Mouse (Mus musculus) gastrocnemius, adult 8-10 months (tissue): ENCODE results near the gene Alpk3. TPM values are rescaled to one million over a fixed set of nuclear protein-coding genes. Genes with fewer than 3 reads are reported as not detected.

ENCODE experiments used
- DNase-seq, 2 experiments: peaks; one replicate each; pipeline ENCODE4 v3.0.0; 2022; ENCODE audit warnings: low spot score in 2 of 2
- total RNA-seq, 4 experiments: library from RNA; stranded (reverse); gene quantifications; 2 replicates each; pipeline ENCODE4 v1.2.4; 2022

The Alpk3 gene
- 100 to 1,000 TPM; 273 to 345 (median 299) TPM for total RNA-seq

DNA sequence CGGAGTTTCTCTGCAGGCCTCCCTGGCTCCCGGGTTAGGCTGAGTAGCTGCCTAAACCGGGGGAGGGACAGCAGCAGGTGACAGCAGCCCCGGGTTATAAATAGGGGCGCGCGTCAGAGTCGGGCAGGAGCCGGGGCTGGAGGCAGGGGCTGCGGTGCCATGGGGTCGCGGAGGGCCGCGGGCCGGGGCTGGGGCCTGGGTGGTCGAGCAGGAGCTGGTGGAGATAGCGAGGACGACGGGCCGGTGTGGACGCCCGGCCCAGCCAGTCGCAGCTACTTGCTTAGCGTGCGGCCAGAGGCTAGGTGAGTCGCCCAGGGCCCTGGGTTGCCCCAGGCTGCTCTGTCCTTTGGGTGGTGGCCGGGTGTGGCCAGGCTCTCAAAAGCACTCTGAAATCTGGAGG lies at the start of gene Alpk3:
Gene Alpk3 (plus strand): TSS at position 130 of the 400 bp plus-strand sequence.
- DNase-seq: peak; percentile 68 to 70

DNA sequence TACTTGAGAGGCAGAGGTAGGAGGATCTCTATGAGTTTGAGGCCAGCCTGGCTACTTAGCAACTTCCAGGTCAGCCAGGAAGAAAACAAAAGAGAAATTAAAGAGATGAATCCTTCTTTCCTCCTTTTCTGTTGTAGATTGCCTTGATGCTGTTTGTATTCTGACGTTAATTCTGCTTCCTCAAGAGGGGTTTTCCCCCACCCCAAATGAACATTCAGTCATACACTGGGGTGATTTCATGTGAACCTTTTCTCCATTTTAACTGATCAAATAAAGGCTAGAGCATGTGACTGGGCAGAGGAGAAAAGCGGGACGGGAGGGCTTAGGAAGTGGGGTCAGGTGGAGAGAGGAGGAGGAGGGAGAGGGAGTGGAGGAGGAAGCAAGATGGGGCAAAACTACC lies 49.1 kb upstream of the Alpk3 start:
- DNase-seq: no peak

DNA sequence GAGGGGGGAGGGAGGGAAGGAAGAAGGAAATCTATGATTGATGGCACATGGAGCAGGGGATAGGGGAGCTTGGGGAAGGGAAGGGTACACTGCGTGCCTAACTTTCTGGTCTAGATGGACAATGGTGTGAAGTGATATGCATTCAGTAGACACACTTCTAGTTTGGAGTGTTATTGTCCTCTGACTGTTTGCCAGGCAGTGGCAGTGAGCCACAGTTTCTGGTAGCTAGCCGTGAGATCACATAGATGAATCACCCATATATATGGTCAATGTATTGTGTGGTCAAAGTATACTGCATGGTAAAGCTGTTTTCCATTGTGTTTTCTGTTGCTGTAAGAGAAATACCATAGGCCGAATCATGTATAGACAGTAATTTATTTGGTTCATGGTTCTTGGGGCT lies 45.8 kb upstream of the Alpk3 start:
- DNase-seq: no peak

DNA sequence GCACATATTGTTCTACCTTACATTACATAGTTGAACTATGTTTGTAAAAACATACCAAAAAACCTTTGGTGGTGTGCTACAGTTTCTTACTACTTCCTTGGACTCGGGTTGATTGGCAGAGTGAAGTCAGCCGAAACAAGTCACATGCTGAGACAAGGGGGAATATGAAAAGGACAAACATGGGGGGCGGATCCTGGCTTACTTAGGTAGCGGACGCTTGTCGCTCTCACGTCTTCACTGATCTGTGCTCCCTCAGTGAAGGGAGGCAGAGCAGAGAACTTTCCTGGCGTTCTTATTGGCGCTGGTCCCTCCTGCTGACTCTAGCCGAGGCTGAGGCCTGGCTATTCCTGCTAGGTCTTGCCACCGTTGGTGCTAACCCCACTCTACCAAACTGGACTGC lies 37.1 kb upstream of the Alpk3 start:
- no peak for DNase-seq

DNA sequence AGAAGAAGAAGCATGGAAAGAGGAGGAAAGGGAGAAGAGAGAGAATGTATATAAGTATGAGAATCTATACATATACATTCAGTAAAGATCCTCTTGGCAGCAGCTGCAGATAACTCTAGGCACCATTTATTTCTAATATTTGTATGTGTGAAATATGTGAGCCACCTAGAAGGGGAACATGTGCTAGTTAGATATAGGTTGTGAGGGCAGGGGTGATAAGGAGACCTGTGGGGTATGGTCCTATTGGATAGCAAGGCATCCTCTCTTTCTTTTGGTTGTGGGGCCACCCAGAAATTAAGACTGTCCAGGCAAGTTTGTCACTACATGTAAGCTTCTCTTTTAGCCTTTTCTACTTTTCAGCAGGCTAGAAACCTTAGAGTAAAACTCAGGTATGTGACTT lies 34.7 kb upstream of the Alpk3 start:
- DNase-seq: no peak

DNA sequence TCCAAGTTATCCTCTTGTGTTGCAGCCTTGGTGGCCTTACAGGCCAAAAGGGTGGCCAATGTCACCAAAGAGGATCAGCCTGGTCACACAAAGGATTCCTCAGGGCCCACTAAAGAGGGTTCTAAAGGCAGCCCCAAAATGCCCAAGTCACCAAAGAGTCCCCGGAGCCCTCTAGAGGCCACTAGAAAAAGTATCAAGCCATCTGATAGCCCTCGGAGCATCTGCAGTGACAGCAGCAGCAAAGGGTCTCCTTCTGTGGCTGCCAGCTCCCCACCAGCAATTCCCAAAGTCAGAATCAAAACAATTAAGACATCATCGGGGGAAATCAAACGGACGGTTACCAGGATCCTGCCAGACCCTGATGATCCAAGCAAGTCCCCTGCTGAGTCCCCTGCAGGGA lies 33.3 kb upstream of the Alpk3 start:
- DNase-seq: no peak

DNA sequence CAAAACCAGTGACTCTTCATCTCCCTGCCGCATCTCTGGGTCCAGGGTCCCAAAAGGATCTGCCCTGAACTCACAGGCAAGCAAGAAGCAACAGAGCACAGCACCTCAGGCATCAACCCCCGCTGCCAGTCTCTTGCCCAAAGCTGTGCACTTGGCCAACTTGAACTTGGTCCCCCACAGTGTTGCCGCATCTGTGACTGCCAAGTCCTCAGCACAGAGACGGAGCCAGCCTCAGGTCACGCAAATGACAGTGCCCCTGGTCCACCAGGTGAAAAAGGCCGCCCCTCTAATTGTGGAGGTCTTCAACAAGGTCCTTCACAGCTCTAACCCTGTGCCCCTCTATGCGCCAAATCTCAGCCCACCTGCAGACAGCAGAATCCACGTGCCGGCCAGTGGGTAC lies 32.7 kb upstream of the Alpk3 start:
- DNase-seq: no peak

DNA sequence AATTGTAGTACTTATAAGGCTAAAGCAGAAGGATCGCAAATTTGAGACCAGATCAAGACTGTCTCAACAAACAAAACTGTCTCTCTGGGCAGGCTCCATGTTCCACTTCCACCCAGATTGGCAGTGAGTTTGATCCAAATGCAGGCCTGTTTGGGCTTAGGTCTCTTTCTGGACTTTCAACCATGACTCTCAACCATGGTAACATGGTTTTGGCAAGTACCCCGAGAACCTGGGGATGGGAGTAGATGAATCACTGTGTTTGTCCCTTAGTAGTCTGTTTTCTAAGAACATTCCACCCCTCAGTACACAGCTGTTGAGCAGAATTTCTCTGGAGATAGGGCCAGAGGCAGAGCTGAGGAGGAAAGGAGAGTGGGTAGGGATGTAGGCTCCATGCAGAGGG lies 31.6 kb upstream of the Alpk3 start:
- no peak for DNase-seq

DNA sequence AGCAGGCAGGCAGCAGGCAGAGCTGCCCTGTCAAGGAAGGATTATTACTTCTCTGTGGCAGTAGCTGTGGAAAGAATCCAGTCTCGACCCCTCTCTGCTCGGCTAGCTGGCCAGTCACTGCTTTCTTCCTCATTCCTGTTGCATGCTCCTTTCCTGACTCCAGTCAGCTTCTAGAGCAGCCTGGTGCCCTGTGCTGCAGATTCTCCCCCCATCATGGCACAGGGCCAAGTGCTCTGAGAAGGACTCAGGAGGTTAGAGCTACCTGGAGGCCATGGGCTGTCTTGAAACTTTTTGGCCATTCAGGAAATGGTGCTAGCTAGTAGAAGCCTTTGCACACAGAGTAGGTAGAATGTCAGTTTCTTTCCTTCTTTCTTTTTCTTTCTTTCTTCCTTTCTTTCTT lies 17.7 kb upstream of the Alpk3 start:
- DNase-seq: no peak

DNA sequence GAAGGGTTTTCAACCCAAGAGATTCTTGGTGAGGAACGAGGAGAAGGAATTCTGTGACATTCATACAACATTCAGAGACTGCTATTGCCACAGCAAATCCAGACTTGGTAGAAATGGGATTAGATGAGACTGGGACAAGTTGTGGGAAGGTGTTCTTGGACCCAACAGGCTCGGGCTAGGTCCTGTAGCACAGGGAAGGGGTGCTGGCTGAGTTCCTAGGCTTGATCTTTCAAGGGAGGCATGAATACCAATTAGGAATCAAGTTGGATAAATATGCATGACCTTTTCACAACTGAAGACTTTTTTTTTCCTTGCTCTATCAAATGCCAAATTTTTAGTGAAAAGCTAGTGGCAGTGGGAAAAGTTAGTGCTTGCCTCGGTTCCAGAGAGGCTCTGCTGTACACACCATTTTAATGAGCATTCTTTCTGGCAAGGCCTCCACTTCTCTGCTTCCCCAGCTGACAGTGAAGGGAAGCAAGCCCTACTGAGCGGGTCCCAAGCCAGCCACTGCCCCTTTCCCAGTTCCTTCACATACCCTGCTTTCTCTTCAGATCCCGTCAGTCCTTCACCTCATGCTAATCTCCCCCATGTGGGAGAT lies 14.3 kb upstream of the Alpk3 start:
- no peak for DNase-seq

DNA sequence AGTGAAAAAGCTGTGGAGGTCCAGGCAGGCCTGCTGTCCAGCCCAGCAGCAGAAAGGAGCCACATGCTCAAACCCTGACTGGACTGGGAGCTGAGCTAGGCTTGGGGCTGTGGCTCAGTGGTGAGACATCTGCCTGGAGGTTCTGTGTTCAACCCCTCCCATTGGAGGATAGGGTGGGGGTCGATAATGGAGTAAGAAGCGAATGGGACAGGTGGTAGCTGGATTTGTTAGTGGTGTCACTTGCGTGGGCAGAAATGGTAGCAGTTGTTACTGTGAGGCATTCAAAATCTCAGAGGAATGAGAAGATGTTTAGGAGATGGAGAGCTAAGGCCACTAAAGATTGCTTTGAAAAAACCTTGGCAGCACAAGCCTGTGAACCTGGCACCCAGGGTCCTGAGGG lies 9.6 kb upstream of the Alpk3 start:
- DNase-seq: no peak

DNA sequence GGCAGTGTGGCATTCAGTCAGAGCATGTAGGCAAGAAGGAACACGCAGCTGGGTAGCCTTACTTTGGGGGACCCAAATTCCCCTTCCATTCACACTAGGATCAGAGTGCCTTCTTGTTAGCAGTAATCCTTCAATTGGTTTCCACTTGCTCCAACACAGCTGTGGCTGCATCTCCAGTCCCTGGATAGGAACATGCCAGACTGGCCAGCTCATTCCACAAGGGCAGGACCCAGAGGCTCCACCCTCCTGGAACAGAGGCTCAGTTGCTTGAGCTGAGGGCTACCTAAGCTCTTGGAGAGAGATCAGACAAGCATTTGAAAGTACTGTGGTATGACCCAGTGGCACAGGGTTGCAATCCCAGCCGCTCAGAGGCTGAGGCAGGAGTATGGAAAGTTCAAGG lies 8.9 kb upstream of the Alpk3 start:
- DNase-seq: peak in 1 of 2 experiments; percentile 17

DNA sequence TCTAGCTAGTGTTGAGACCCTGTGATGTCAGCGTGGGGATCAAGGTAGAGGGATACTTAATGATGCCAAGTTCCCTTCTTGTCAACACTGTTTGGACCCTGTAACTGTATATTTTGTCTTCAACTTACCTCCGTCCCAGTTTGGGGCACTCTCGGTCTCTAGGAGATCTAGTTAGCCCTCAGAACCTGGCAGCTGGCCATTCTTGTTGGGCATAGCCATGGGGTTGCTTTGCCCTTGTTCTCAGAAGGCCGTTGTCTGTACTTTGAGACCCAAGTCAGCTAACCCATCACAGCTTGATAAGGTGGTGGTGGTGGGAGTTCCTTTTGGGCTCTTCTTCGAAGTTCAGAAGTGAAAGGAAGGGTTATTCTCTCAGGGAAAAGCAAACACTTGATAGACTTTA lies 7.4 kb upstream of the Alpk3 start:
- no peak for DNase-seq

DNA sequence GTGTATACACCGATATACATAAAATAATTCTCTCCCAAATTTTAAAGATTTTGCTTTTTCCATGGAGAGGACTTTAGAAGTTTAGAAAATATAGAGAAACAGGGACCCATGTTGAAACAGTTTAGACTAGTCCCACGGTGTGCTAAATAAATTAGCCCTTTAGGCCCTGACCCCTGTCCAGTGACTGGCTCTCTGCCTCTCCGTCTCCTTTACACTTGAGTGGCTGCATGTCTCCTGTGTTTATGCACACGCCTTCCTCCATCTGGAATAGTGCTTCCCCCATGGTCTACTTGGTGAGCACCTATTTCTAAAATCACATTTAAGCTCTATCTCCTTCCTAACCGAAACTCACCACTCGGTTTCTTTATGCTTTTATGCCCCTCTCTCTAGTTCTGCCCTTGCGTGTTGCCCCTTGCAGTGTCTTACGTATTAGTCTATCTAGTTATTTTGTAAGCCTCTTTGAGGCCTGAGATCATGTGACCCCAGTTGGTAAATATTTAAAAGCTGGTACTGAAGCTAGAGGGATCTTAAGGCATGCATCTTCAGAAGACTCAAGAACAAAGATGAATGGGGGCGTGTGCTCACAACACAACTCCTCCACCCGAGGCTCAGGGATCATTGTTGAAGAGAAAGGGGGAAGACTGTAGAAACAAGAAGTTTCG lies 1.6 kb upstream of the Alpk3 start:
- DNase-seq: no peak

DNA sequence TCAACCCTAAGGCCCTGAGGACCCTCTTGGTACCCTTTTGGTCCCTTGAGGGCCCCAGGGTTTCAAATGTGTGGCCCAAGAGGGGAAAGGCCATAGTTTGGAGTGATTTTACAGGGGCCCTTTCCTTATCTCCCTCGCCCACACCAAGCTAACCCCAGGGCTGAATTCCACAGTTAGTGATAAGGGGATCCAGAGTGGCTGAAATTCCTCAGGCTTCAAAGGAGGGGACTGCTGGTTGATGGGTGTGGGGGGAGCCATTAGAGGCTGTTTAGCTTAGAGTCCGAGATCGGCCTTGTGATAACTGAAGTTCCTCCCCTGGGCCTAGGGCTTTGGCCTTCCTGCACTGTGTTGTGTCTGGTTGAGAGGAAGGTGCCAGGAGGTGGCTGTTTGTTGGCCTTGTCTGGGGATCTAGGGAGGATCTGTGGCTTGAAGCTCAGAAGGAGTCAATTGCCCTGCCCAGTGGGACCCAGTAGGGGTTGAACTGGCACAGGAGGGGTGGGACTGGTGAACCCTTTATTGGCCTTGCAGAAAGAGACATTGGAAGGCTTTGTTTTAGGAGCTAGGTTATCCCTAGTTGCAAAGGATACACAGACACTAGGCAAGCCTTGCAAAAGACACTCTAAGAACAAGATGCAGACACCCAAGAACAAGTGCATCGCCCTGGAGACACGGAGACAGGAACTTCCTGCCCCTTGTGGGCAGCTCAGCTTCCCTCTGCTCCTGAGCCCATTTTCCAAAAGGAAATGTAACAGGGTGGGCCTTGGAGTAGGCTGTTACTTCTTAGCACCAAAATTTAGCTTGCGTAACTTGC lies 706 bp downstream of the Alpk3 start:
- DNase-seq: peak in 1 of 2 experiments; percentile 15

DNA sequence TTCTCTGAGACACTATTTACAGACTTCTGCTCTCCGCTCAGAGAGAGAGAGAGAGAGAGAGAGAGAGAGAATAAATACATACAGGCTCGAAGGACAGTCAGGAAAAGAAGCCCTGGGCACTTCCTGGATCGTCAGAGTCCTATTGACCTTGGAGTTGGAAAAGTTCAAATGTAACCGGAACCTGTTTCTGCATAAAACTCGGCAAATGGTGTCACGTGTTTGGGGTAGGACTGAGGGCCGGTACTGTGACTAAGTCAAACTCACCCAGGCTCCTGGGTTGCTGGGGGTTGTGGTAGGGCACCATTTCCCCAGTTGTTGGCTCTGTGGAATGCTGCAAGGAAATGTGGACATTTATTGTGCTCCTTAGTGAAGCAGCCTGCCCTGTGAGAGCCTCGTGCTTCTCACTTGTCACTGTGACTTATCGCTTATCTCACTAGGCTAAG lies 1.3 kb downstream of the Alpk3 start:
- peak in 1 of 2 experiments; percentile 30 for DNase-seq

DNA sequence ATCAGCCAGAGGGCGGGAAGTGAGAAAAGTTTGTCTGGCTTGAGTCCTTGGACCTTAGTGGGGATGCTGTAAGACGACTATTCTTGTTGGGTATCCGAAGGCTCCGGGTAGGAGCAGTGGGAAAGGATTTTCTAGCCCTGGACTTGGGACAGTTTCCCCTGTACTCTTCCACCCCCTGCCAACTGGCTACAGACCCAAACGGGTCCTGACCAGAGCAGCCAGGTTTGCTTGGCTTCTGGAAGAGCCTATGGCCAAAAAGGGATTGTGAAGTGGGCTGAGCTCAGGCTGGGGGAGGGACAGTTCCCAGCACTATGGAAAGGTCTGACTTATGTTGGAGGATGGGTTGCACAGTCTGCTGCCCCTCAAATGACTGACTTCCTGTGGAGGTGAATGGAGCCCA lies 2.0 kb downstream of the Alpk3 start:
- DNase-seq: peak in 1 of 2 experiments; percentile 35

DNA sequence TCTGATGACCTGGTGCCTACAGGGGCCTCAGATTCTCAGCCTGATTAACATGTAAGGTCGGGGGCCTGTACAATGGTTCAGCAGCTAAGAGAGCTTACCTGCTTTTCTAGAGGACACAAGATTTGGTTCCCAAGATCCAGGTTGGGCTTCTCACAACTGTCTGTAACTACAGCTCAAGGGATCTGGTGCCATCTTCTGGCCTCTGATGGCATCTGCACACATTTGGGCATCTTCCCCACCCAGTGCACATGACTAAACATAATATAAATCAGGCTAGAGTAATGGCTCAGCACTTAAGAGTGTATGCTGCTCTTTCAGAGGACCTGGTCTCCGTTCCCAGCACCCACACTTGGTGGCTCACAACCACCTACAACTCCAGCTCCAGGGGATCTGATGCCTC lies 3.5 kb downstream of the Alpk3 start:
- peak in 1 of 2 experiments; percentile 40 for DNase-seq

DNA sequence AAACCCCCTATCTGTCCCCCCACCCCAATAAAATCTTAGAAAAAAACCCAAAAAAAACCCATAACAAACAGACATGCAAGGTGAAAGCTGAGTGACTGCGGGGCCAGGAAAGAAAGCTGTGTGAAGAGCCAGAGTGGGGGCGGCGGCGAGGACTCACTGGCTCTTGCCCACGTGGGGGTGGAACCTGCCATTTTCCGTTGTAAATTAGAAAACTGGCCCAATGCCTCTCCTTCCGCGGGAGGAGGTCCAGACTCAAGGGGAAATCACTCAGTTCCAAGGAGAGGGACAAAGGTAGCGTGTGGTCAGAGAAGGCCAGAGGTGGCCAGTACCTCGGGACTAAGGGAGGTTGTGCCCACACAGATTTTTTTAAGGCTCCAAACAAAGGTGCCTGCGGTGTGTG lies 4.5 kb downstream of the Alpk3 start:
- peak in 1 of 2 experiments; percentile 41 for DNase-seq

DNA sequence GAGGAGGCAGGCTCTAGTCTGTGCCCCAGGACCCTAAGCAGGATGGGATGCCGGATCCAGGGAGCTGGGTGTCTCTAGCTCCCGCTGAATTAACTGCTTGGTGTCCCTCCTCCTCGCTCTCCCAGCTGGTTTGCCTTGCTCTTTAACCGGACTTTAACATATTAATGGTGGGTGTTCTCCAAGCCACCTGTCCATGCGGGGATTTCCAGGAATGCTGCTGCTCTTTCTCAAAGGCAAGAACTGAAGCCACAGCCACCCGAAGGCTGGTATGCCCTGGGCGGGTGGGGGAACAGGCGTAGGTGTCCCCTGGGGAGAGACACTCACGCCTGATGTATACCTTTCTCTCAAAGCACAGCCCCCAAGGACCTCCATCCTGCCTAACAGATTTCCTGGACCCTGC lies 5.9 kb downstream of the Alpk3 start:
- no peak for DNase-seq

DNA sequence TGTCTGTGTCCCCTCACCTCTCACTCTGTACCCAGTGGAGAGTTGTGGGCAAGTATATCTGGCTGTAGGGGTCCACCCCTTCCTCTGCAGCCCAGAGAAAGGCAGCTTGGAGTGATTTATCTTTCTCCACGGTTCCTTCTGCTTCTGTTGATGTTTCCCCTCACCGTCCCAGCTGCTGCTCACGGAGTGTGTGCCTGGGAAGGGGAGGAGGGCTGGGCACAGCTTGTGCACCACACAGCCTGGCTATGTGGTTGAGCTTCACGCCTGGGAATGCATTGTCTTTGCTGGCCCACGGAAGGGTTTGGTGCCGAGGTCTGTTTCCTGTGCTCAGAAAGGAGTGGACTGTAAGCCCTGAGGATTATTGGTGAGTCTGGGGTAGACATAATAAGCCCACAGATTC lies 9.3 kb downstream of the Alpk3 start:
- no peak for DNase-seq

DNA sequence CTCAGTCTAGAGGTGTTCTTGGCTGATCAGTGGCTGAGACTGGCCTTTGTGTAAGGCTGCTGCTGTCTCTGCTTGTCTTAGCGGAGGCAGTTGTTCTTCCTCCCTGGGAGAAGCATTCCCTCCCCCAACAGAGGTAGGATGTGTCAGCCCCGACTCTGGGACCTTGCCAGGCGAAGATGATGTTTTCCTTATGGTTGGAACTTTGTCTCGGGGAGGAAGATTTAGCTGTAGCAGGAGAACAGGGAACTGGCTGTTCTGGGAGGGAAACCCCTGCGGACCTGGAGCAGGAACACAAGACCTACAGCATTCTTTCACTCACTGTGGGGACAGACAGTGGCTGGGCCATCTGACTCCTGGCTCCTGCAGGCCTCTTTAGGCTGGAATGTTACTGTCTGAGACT lies 15.1 kb downstream of the Alpk3 start:
- peak; percentile 61 to 74 for DNase-seq

DNA sequence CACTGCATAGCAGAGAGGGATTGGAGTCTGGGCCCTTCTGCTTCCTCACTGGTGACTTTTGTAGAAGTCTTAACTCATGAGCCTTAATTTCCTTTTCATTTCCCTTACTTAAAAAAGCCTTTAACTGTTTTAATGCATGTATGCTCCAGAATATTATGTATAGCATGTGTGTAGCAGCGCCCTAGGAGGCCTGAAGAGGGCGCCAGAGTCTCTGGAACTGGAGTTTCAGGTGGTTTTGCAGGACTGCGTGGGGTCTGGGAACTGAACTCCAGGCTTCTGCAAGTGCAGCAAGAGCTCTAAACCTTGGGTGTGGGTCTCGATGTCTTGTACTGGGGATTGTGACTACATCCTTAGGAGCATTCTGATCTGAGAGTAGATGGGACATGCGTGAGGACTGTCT lies 15.9 kb downstream of the Alpk3 start:
- no peak for DNase-seq
